9 mouse cellular contexts compared by ENCODE assay signal in the genomic region with DNA sequence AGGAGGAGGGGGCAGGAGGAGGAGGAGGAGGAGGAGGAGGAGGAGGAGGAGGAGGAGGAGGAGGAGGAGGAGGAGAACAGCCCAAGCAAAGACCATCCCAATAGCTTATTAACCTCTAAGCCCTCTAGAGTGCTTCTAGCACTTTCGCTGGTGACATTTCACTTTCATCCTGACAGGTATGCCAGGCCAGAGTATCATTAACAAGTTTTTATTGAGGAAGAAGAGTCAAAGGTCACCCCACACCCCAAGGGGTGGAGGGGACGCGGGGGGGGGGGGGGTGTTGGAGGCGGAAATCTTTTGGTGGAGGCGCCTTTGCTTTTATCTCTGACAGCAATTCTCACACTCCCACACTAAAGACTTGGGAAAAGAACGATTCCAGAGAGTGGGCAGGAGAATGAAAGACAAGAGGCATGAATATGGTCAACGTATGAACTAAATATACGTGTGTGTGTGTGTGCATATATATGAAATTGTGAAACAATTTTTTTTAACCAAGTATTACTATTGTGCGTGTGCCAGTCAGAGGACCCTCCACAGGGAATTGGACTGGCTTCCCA. TPM values are rescaled to one million over a fixed set of nuclear protein-coding genes. Genes with fewer than 3 reads are reported as not detected.
A peak's percentile ranks its signal among the peaks of the same experiment; 100 is the strongest.
DNase-seq lines count a peak whose midpoint lies in the region; ATAC-seq and TF ChIP-seq lines count a peak whose summit lies in the region.
"Had no signal": no experiment of that assay in that cellular context is flagged by ENCODE, and none has a peak within 500 bp of the region (broad histone marks: within the 10 kb centered on the region; RNA-seq: fewer than 3 reads in every experiment).

No protein-coding gene starts in this region.

- H3K9ac ChIP-seq in heart, embryonic 12.5 days = no peak overlapping the region
- 0 out of 2 replicates have a peak overlapping the region, but pooled peaks have one; percentile 73 for H3K9ac ChIP-seq in ES-Bruce4 (ENCODE audit: low read depth, poor library complexity, severe bottlenecking)
- H3K9ac ChIP-seq in forebrain, postnatal 0 days = peak overlapping the region; percentile 91
- H3K9ac ChIP-seq in liver, embryonic 16.5 days (ENCODE audit: low read depth, low read length) = no peak overlapping the region

- peak overlapping the region; percentile 70 for H3K4me3 ChIP-seq in heart, embryonic 12.5 days
- H3K4me3 ChIP-seq in ES-Bruce4 (ENCODE audit: low read depth, low read length) = no peak overlapping the region
- peak overlapping the region; percentile 73 for H3K4me3 ChIP-seq in forebrain, postnatal 0 days (ENCODE audit: low read depth, low read length)
- H3K4me3 ChIP-seq in liver, embryonic 16.5 days (ENCODE audit: low read depth, low read length) = no peak overlapping the region
- H3K4me3 ChIP-seq: myocyte had no signal

- H3K4me1 ChIP-seq in heart, embryonic 12.5 days (replicated peaks) = no peaks in the 10 kb centered on the region
- H3K4me1 ChIP-seq in ES-Bruce4 (ENCODE audit: control insufficient read depth, insufficient read depth, low read length) = peaks cover 3% of the 10 kb centered on the region
- H3K4me1 ChIP-seq in forebrain, postnatal 0 days (ENCODE audit: insufficient read depth) = 0 out of 2 replicates have a peak, but pooled peaks cover 4% of the 10 kb centered on the region
- no peaks in the 10 kb centered on the region; the same call in 1 of the 2 replicates for H3K4me1 ChIP-seq in liver, embryonic 16.5 days (ENCODE audit: control insufficient read depth, low read depth, low read length)

- H3K36me3 ChIP-seq in heart, embryonic 12.5 days = no peaks in the 10 kb centered on the region
- H3K36me3 ChIP-seq in ES-Bruce4 (ENCODE audit: control insufficient read depth, insufficient read depth, low read length, poor library complexity, severe bottlenecking) = no peaks in the 10 kb centered on the region
- H3K36me3 ChIP-seq in forebrain, postnatal 0 days (ENCODE audit: insufficient read depth) = no peaks in the 10 kb centered on the region
- no peaks in the 10 kb centered on the region for H3K36me3 ChIP-seq in liver, embryonic 16.5 days (ENCODE audit: control insufficient read depth, insufficient read depth)

- no peak overlapping the region for H3K27ac ChIP-seq in heart, embryonic 12.5 days (ENCODE audit: poor library complexity, severe bottlenecking)
- no peak overlapping the region for H3K27ac ChIP-seq in ES-Bruce4 (ENCODE audit: insufficient read depth, low read length)
- peak overlapping the region; percentile 97 for H3K27ac ChIP-seq in forebrain, postnatal 0 days (ENCODE audit: low read depth, low read length)
- no peak overlapping the region for H3K27ac ChIP-seq in liver, embryonic 16.5 days (ENCODE audit: low read length)

- peak overlapping the region; percentile 81 for H3K4me2 ChIP-seq in heart, embryonic 12.5 days
- peak overlapping the region; percentile 74 for H3K4me2 ChIP-seq in forebrain, postnatal 0 days (ENCODE audit: low read depth)
- peak overlapping the region; percentile 67 for H3K4me2 ChIP-seq in liver, embryonic 16.5 days (ENCODE audit: low read depth, low read length)

- no peak for TF ChIP-seq EP300 in ES-Bruce4 (IDR thresholded peaks at IDR 0.05; ENCODE audit: insufficient read depth, low read depth, low read length)

- no peaks in the 10 kb centered on the region; the same call in 1 of the 2 replicates for H3K9me3 ChIP-seq in heart, embryonic 12.5 days (replicated peaks)
- peaks cover 20% of the 10 kb centered on the region for H3K9me3 ChIP-seq in ES-Bruce4 (replicated peaks; ENCODE audit: control insufficient read depth, insufficient read depth, low read length, poor library complexity, severe bottlenecking)
- no peaks in the 10 kb centered on the region for H3K9me3 ChIP-seq in forebrain, postnatal 0 days (ENCODE audit: low read length)
- H3K9me3 ChIP-seq in liver, embryonic 16.5 days (replicated peaks; ENCODE audit: control insufficient read depth, low read length) = peaks cover 3% of the 10 kb centered on the region; the same call in 1 of the 2 replicates

- no peak for DNase-seq in heart, adult 9 months (ENCODE audit: low spot score in 2 of 2)
- DNase-seq in forebrain, postnatal 0 days = no peak
- DNase-seq in urinary bladder, postnatal 25 days (ENCODE audit: low spot score) = no peak
- no peak for DNase-seq in adipocyte (ENCODE audit: low spot score)
- no peak for DNase-seq in layer of hippocampus, postnatal 10 days (ENCODE audit: low spot score in 2 of 2)

- 39% methylated on average over 9 of the region's 9 CpGs for WGBS in heart, embryonic 12.5 days
- WGBS in forebrain, postnatal 0 days = 63% methylated on average over 9 of the region's 9 CpGs
- 41% methylated on average over 9 of the region's 9 CpGs for WGBS in liver, embryonic 16.5 days (ENCODE audit: insufficient replicate concordance)

- no peak for TF ChIP-seq CTCF in ES-Bruce4 (IDR thresholded peaks at IDR 0.05; ENCODE audit: low read depth, low read length)
- TF ChIP-seq CTCF in forebrain, postnatal 0 days (IDR thresholded peaks at IDR 0.05; ENCODE audit: low read depth) = no peak

- no peaks in the 10 kb centered on the region for H3K27me3 ChIP-seq in heart, embryonic 12.5 days (replicated peaks)
- no peaks in the 10 kb centered on the region for H3K27me3 ChIP-seq in ES-Bruce4 (ENCODE audit: control insufficient read depth, insufficient read depth, low read length, poor library complexity, severe bottlenecking)
- no peaks in the 10 kb centered on the region for H3K27me3 ChIP-seq in forebrain, postnatal 0 days (ENCODE audit: insufficient read depth, low read length)
- peaks cover 23% of the 10 kb centered on the region for H3K27me3 ChIP-seq in liver, embryonic 16.5 days (ENCODE audit: control insufficient read depth, insufficient read depth, low read depth, low read length)

- no peak for TF ChIP-seq POLR2A in ES-Bruce4 (IDR thresholded peaks at IDR 0.05; ENCODE audit: insufficient read depth, low read length)

- ATAC-seq in heart, embryonic 12.5 days (ENCODE audit: insufficient number of reproducible peaks, low FRiP score) = no peak
- ATAC-seq in forebrain, postnatal 0 days = no peak
- ATAC-seq in liver, embryonic 16.5 days (ENCODE audit: low read depth) = no peak

RNA-seq across cellular contexts. Expression of gene Cox20, which starts 43.7 kb away (rescaled TPM):
- polyA plus RNA-seq in heart, embryonic 12.5 days (2016; fragmentation: Nextera tagmentation; extraction: Ambion mirVana) = 200 and 201 TPM in 2 replicates
- polyA plus RNA-seq in ES-Bruce4 (2011; ENCODE audit: insufficient read depth, insufficient read length, low read depth, missing spikeins) = 26.5 and 27.7 TPM in 2 replicates
- 46.3 and 54.9 TPM in 2 replicates for total RNA-seq in forebrain, postnatal 0 days (2014; rRNA removed)
- polyA plus RNA-seq in forebrain, postnatal 0 days (2015; fragmentation: Nextera tagmentation; extraction: Ambion mirVana) = 111 and 144 TPM in 2 replicates
- 73.9 and 79.6 TPM in 2 replicates for polyA plus RNA-seq in liver, embryonic 16.5 days (2015; fragmentation: Nextera tagmentation; extraction: Ambion mirVana)
- total RNA-seq in layer of hippocampus, postnatal 10 days (2021) = 10 to 100 TPM; 41.4 to 48.3 TPM

Comparison
In these comparisons a context has a peak if more than half of its experiments do, and no peak if none do; other contexts are left out.
1. H3K4me3 ChIP-seq: peak in heart, embryonic 12.5 days (single experiment) and forebrain, postnatal 0 days (single experiment); none in ES-Bruce4 (single experiment) and liver, embryonic 16.5 days (single experiment).
2. H3K9ac ChIP-seq: peak in ES-Bruce4 (single experiment) and forebrain, postnatal 0 days (single experiment); none in heart, embryonic 12.5 days (single experiment) and liver, embryonic 16.5 days (single experiment).
3. Peak in every context shown above with its lines, with median percentiles within 50 percentile points of each other: H3K4me2 ChIP-seq.